Mouse (Mus musculus): ENCODE measurements around the gene Rbks. TPM values are rescaled to one million over a fixed set of nuclear protein-coding genes. Genes with fewer than 3 reads are reported as not detected.

Gene Rbks
- polyA plus RNA-seq, 2 experiments, result 10.1 to 22.7 TPM

DNA sequence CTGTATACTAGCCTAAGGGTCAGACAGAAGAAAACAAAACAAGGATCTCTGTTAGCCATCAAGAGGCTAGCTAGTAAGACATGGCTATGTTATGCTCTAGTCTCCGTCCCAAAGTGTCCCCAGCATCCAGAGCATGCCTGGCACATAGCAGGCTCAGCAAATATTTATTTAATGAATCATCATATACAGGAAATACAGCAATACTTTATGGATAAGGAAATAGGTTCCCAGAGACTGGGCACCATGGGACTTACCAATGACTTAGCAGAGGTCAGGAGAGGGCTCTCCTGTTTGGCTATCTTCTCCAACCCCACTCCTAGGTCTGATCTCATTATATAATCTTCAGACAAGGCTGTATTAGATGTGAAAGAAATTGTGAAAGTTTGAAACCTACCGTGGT, 50.1 kb downstream of the Rbks start:
- DNase-seq (ENCODE audit: low read depth in 3 of 3, low spot score in 3 of 3) (no peak), ATAC-seq (ENCODE audit: insufficient read depth) (no peak)
- TF ChIP-seq EP300 (IDR thresholded peaks at IDR 0.05; ENCODE audit: low read depth), result no peak
- no peak for TF ChIP-seq CTCF (IDR thresholded peaks at IDR 0.05; ENCODE audit: low read depth)
- Histone ChIP-seq H3K27me3 (ENCODE audit: control insufficient read depth, insufficient read depth, low read length) (no peaks in the 10 kb centered on the region), H3K4me3 (ENCODE audit: insufficient read depth in 1 of 2, low read depth in 2 of 2, low read length in 2 of 2) (no peak overlapping the region), H3K36me3 (replicated peaks; ENCODE audit: control insufficient read depth, insufficient read depth, low read depth) (no peaks in the 10 kb centered on the region), H3K4me1 (replicated peaks; ENCODE audit: control insufficient read depth in 2 of 2, insufficient read depth in 2 of 2, low read length in 1 of 2) (no peaks in the 10 kb centered on the region), H3K9me3 (ENCODE audit: control insufficient read depth, low read length) (no peaks in the 10 kb centered on the region), H3K27ac (no peak overlapping the region), H3K9ac (replicated peaks) (no peak overlapping the region), H3K4me2 (ENCODE audit: low read depth) (no peak overlapping the region)
- WGBS (ENCODE audit: insufficient replicate concordance), result 68% methylated on average over 2 of the region's 2 CpGs

DNA sequence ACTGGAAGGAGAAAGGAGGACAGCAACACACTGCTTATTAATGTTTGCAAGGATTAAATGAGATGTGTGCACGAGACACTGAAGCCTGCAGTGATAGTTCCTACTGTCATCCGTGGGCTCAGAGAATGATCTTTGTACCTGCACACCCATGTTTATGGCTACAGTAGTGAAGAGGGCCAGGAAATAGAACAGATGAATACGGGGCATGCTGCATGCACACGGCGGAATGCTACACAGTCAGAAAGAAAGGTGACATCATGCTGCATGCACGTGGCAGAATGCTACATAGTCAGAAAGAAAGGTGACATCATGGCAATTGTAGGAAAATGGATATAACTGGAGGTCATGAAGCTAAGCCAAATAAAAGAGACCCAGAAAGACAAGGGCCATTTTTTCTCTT, 50.9 kb downstream of the Rbks start:
- H3K36me3 ChIP-seq (replicated peaks; ENCODE audit: control insufficient read depth, insufficient read depth, low read depth), result no peaks in the 10 kb centered on the region
- no peak overlapping the region for H3K4me2 ChIP-seq (ENCODE audit: low read depth)
- no peak overlapping the region for H3K4me3 ChIP-seq (ENCODE audit: insufficient read depth in 1 of 2, low read depth in 2 of 2, low read length in 2 of 2)
- WGBS (ENCODE audit: insufficient replicate concordance), result 69% methylated on average over 6 of the region's 6 CpGs
- H3K9me3 ChIP-seq (ENCODE audit: control insufficient read depth, low read length), result no peaks in the 10 kb centered on the region
- DNase-seq (ENCODE audit: low read depth in 3 of 3, low spot score in 3 of 3) (no peak), ATAC-seq (ENCODE audit: insufficient read depth) (no peak)
- no peak overlapping the region for H3K27ac ChIP-seq
- no peaks in the 10 kb centered on the region for H3K4me1 ChIP-seq (replicated peaks; ENCODE audit: control insufficient read depth in 2 of 2, insufficient read depth in 2 of 2, low read length in 1 of 2)
- no peak for TF ChIP-seq EP300 (IDR thresholded peaks at IDR 0.05; ENCODE audit: low read depth)
- no peak for TF ChIP-seq CTCF (IDR thresholded peaks at IDR 0.05; ENCODE audit: low read depth)
- no peak overlapping the region for H3K9ac ChIP-seq (replicated peaks)
- H3K27me3 ChIP-seq (ENCODE audit: control insufficient read depth, insufficient read depth, low read length), result no peaks in the 10 kb centered on the region

DNA sequence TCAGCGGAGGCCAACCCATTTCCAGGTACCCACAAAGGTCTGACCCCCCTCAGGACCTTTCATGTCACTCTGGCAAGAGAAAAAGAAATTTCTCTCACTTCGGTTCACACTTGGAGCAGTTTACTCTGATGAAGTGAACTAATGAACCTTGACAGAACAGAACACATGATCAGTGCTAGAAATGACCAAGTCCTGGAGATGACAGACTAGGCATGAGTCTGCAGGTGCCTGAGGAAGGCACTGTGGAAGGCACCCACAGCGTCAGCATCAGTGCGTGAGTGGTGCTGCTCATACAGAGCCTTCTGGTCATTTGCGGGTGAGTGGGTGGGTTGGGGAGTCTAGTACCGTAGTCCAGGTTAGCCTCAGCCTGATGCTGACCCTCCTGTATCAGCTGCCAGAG, 51.6 kb downstream of the Rbks start:
- TF ChIP-seq CTCF (IDR thresholded peaks at IDR 0.05; ENCODE audit: low read depth), result no peak
- no peak for TF ChIP-seq EP300 (IDR thresholded peaks at IDR 0.05; ENCODE audit: low read depth)
- H3K9me3 ChIP-seq (ENCODE audit: control insufficient read depth, low read length), result no peaks in the 10 kb centered on the region
- no peak overlapping the region for H3K27ac ChIP-seq
- 84% methylated on average over 6 of the region's 6 CpGs for WGBS (ENCODE audit: insufficient replicate concordance)
- DNase-seq (ENCODE audit: low read depth in 3 of 3, low spot score in 3 of 3) (no peak), ATAC-seq (ENCODE audit: insufficient read depth) (no peak)
- H3K4me3 ChIP-seq (ENCODE audit: insufficient read depth in 1 of 2, low read depth in 2 of 2, low read length in 2 of 2), result no peak overlapping the region
- H3K4me1 ChIP-seq (replicated peaks; ENCODE audit: control insufficient read depth in 2 of 2, insufficient read depth in 2 of 2, low read length in 1 of 2), result no peaks in the 10 kb centered on the region
- no peaks in the 10 kb centered on the region for H3K27me3 ChIP-seq (ENCODE audit: control insufficient read depth, insufficient read depth, low read length)
- H3K4me2 ChIP-seq (ENCODE audit: low read depth), result no peak overlapping the region
- H3K36me3 ChIP-seq (replicated peaks; ENCODE audit: control insufficient read depth, insufficient read depth, low read depth), result no peaks in the 10 kb centered on the region
- H3K9ac ChIP-seq (replicated peaks), result no peak overlapping the region

DNA sequence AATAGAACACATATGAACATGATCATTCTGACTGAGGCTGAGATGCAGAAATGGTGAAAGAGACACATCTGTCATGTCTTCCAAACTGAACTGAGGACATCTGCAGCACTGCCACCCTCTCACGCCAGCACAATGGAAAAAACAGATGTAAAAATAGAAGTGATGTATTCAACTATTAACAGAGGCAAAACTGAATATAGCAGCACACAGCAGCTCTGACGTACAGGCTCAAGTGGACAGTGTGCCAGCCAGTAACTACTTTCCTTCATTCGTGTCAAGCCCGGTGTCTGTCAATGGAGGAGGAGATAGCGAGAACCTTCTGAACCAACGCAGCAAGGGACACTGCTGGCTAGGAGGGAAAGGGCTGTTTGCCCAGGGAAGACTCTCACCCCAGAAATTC, 52.6 kb downstream of the Rbks start:
- Histone ChIP-seq H3K4me2 (ENCODE audit: low read depth) (no peak overlapping the region), H3K36me3 (replicated peaks; ENCODE audit: control insufficient read depth, insufficient read depth, low read depth) (no peaks in the 10 kb centered on the region), H3K4me3 (ENCODE audit: insufficient read depth in 1 of 2, low read depth in 2 of 2, low read length in 2 of 2) (no peak overlapping the region), H3K9me3 (ENCODE audit: control insufficient read depth, low read length) (no peaks in the 10 kb centered on the region), H3K27me3 (ENCODE audit: control insufficient read depth, insufficient read depth, low read length) (no peaks in the 10 kb centered on the region), H3K27ac (no peak overlapping the region), H3K9ac (replicated peaks) (no peak overlapping the region), H3K4me1 (replicated peaks; ENCODE audit: control insufficient read depth in 2 of 2, insufficient read depth in 2 of 2, low read length in 1 of 2) (no peaks in the 10 kb centered on the region)
- TF ChIP-seq EP300 (IDR thresholded peaks at IDR 0.05; ENCODE audit: low read depth) (no peak), CTCF (IDR thresholded peaks at IDR 0.05; ENCODE audit: low read depth) (no peak)
- DNase-seq (ENCODE audit: low read depth in 3 of 3, low spot score in 3 of 3) (no peak), ATAC-seq (ENCODE audit: insufficient read depth) (no peak)
- WGBS (ENCODE audit: insufficient replicate concordance), result 79% methylated on average over 6 of the region's 6 CpGs

DNA sequence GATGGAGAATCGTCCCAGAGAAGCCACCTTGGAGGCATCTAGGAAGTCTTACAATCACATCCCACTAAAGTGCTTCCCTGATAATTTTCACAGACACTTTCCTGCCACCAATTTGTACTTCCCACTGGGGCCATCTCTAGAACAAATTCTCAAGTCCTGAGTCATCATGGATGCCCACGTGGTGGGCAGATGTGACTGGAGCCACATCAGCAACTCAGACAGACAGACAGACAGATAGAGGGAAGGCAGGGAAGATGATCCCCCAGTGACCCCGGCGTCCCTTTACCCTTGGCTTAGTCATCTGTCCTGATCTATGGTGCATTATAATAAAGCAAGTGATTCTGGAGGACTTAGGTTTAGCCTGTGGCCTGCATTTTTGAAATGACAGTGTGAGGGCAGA, 53.2 kb downstream of the Rbks start:
- H3K4me1 ChIP-seq (replicated peaks; ENCODE audit: control insufficient read depth in 2 of 2, insufficient read depth in 2 of 2, low read length in 1 of 2), result no peaks in the 10 kb centered on the region
- H3K4me2 ChIP-seq (ENCODE audit: low read depth), result no peak overlapping the region
- ATAC-seq (ENCODE audit: insufficient read depth) (no peak), DNase-seq (ENCODE audit: low read depth in 3 of 3, low spot score in 3 of 3) (no peak)
- no peak overlapping the region for H3K27ac ChIP-seq
- H3K9me3 ChIP-seq (ENCODE audit: control insufficient read depth, low read length), result no peaks in the 10 kb centered on the region
- H3K36me3 ChIP-seq (replicated peaks; ENCODE audit: control insufficient read depth, insufficient read depth, low read depth), result no peaks in the 10 kb centered on the region
- no peak overlapping the region for H3K9ac ChIP-seq (replicated peaks)
- no peaks in the 10 kb centered on the region for H3K27me3 ChIP-seq (ENCODE audit: control insufficient read depth, insufficient read depth, low read length)
- no peak for TF ChIP-seq CTCF (IDR thresholded peaks at IDR 0.05; ENCODE audit: low read depth)
- TF ChIP-seq EP300 (IDR thresholded peaks at IDR 0.05; ENCODE audit: low read depth), result no peak
- WGBS (ENCODE audit: insufficient replicate concordance), result 64% methylated on average over 4 of the region's 4 CpGs
- no peak overlapping the region for H3K4me3 ChIP-seq (ENCODE audit: insufficient read depth in 1 of 2, low read depth in 2 of 2, low read length in 2 of 2)

Data from liver, embryonic 14.5 days (tissue).